Mouse (Mus musculus): Measurements from ENCODE around the gene Wdr62. TPM values are rescaled to one million over a fixed set of nuclear protein-coding genes. Genes with fewer than 3 reads are reported as not detected.
"Not testable (repeated sequence)": the region's sequence is repeated elsewhere in the genome, so short reads cannot be mapped to it uniquely, and the experiment has no call there.

The Wdr62 gene
- polyA plus RNA-seq, 1 experiment from 2014 or later = 5.2 TPM

DNA sequence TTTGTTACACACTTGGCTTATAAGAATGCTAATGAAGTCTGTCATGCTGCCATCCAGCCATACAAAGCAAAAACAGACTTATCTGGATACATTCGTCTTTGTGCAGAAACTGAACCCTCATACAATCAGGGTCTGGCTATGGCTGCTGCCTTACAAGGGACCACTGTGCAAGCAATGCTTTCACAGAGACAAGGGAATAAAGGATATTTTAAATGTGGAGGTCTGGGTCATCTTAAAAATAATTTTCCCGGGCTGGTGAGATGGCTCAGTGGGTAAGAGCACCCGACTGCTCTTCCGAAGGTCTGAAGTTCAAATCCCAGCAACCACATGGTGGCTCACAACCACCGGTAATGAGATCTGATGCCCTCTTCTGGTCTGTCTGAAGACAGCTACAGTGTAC is 73.9 kb downstream of the Wdr62 start:
- not testable (repeated sequence) for H3K9me3 ChIP-seq (replicated peaks; ENCODE audit: control insufficient read depth, low read length); H3K9ac ChIP-seq (replicated peaks; ENCODE audit: low read length); H3K36me3 ChIP-seq (replicated peaks; ENCODE audit: control insufficient read depth, insufficient read depth, low read depth, low read length); H3K27me3 ChIP-seq (ENCODE audit: control insufficient read depth, insufficient read depth, low read length); ATAC-seq (replicated peaks; ENCODE audit: insufficient number of reproducible peaks, low FRiP score, low TSS enrichment, low read depth); H3K27ac ChIP-seq (replicated peaks; ENCODE audit: low read depth, low read length); H3K4me3 ChIP-seq (ENCODE audit: low read depth, low read length); DNase-seq (ENCODE audit: low spot score); H3K4me1 ChIP-seq (ENCODE audit: control insufficient read depth, insufficient read depth, low read length); H3K4me2 ChIP-seq (ENCODE audit: low read depth, low read length)
- 58% methylated on average over 5 of the region's 5 CpGs for WGBS

DNA sequence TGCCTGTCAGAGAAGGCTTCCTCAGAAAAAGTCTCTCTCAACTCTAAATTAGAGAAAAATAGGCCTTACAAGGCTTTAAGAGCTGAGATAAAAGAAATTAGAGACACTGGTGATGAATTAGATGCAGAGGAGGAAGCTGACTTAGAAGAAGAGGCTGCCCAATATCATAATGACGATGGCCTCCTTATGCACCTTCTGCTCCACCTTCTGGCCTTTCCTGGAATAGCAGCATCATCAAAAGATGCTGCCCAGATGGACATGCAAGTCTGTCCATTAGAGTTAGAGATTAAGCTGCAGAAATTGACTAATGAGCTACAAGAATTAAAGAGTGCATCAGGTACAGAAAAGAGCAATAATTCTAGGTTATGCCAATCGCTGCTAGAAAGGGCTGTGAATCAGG is 74.8 kb downstream of the Wdr62 start:
- WGBS = 6% methylated on average over 2 of the region's 2 CpGs
- Histone ChIP-seq H3K27me3 (ENCODE audit: control insufficient read depth, insufficient read depth, low read length) (no peaks in the 10 kb centered on the region), H3K9ac (replicated peaks; ENCODE audit: low read length) (no peak overlapping the region), H3K4me3 (ENCODE audit: low read depth, low read length) (no peak overlapping the region), H3K4me2 (ENCODE audit: low read depth, low read length) (no peak overlapping the region), H3K36me3 (replicated peaks; ENCODE audit: control insufficient read depth, insufficient read depth, low read depth, low read length) (no peaks in the 10 kb centered on the region), H3K27ac (replicated peaks; ENCODE audit: low read depth, low read length) (no peak overlapping the region), H3K9me3 (replicated peaks; ENCODE audit: control insufficient read depth, low read length) (no peaks in the 10 kb centered on the region), H3K4me1 (ENCODE audit: control insufficient read depth, insufficient read depth, low read length) (no peaks in the 10 kb centered on the region)
- DNase-seq (ENCODE audit: low spot score) = peak; percentile 70
- no peak for ATAC-seq (replicated peaks; ENCODE audit: insufficient number of reproducible peaks, low FRiP score, low TSS enrichment, low read depth)

DNA sequence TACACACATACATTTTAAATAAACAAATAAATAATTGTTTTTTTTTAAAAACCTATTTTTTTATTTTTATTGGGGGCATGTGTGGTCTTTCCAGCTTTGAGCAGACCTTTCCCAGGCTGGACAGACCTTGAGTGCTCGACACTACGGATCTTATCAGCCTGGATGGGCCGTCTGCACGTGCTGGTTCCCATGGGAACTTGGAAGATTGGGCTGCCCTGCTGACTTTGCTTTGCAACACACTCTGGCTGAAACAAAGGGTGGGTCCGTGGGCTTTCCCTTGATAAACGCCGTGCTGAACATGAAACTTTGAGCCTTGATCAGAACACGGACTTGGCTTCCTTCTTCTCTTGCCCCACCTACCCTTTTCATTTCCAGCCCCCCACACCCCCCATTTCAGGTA is 75.8 kb downstream of the Wdr62 start:
- Histone ChIP-seq H3K9me3 (replicated peaks; ENCODE audit: control insufficient read depth, low read length) (no peaks in the 10 kb centered on the region), H3K4me1 (ENCODE audit: control insufficient read depth, insufficient read depth, low read length) (no peaks in the 10 kb centered on the region), H3K27me3 (ENCODE audit: control insufficient read depth, insufficient read depth, low read length) (no peaks in the 10 kb centered on the region), H3K9ac (replicated peaks; ENCODE audit: low read length) (no peak overlapping the region), H3K27ac (replicated peaks; ENCODE audit: low read depth, low read length) (no peak overlapping the region), H3K4me3 (ENCODE audit: low read depth, low read length) (no peak overlapping the region), H3K4me2 (ENCODE audit: low read depth, low read length) (no peak overlapping the region), H3K36me3 (replicated peaks; ENCODE audit: control insufficient read depth, insufficient read depth, low read depth, low read length) (no peaks in the 10 kb centered on the region)
- DNase-seq (ENCODE audit: low spot score) (no peak), ATAC-seq (replicated peaks; ENCODE audit: insufficient number of reproducible peaks, low FRiP score, low TSS enrichment, low read depth) (no peak)
- 55% methylated on average over 8 of the region's 8 CpGs for WGBS

DNA sequence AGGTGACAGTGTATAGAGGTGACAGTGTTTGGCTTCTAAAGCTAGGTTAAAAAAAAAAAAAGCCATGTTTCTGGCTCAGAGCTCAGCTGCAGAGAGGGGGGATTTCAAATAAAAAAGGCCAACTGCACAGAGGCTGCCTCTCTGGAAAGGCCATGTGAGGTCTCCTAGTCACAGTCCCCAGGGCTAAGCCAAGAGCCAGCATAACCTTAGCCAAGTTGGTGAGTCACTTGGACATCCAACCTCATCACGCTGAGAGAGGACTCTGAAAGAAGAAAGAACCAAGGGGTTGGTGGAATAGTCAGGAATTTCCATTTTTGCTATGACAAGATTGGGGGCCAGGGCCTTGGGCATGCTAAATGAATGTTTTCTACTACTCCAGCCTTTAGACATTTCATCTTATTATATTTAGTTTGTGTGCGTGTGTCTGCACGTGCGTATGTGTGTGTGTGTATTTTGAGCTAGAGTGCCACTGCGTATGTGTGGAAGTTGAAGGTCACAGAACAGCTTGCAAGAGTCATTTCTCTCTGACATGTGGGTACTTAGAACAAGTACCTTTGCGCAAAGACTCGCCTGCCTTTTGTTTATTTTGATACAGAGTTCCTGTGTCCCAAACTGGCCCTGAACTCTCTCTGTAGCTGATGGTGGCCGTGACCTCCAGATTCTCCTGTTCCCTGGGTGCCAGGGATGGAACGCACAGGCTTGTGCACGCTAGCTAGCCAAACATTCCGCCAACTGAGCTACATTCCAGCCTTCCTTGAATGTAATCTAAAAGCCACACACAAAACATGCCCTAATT is 77.1 kb downstream of the Wdr62 start:
- H3K4me1 ChIP-seq (ENCODE audit: control insufficient read depth, insufficient read depth, low read length) = no peaks in the 10 kb centered on the region
- H3K9ac ChIP-seq (replicated peaks; ENCODE audit: low read length) = no peak overlapping the region
- WGBS = 70% methylated on average over 11 of the region's 11 CpGs
- DNase-seq (ENCODE audit: low spot score) (no peak), ATAC-seq (replicated peaks; ENCODE audit: insufficient number of reproducible peaks, low FRiP score, low TSS enrichment, low read depth) (no peak)
- no peaks in the 10 kb centered on the region for H3K36me3 ChIP-seq (replicated peaks; ENCODE audit: control insufficient read depth, insufficient read depth, low read depth, low read length)
- H3K27me3 ChIP-seq (ENCODE audit: control insufficient read depth, insufficient read depth, low read length) = no peaks in the 10 kb centered on the region
- H3K4me3 ChIP-seq (ENCODE audit: low read depth, low read length) = no peak overlapping the region
- H3K9me3 ChIP-seq (replicated peaks; ENCODE audit: control insufficient read depth, low read length) = no peaks in the 10 kb centered on the region
- H3K4me2 ChIP-seq (ENCODE audit: low read depth, low read length) = no peak overlapping the region
- H3K27ac ChIP-seq (replicated peaks; ENCODE audit: low read depth, low read length) = no peak overlapping the region

DNA sequence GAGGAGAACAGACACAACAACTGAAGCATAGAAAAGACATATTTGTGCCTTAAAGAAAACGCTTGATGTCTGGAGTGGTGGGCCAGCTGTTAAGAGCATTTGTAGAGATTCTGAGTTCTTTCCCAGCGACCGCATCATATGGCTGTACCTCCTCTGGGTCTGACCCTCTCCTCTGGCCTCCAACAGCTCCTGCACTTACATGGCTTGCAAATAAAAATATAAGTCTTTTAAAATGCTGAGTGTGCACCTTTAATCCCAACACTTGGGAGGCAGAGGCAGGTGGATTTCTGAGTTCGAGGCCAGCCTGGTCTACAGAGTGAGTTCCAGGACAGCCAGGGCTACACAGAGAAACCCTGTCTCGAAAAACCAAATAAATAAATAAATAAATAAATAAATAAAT is 79.6 kb downstream of the Wdr62 start:
- H3K4me1 ChIP-seq (ENCODE audit: control insufficient read depth, insufficient read depth, low read length); H3K9ac ChIP-seq (replicated peaks; ENCODE audit: low read length); H3K4me2 ChIP-seq (ENCODE audit: low read depth, low read length); H3K36me3 ChIP-seq (replicated peaks; ENCODE audit: control insufficient read depth, insufficient read depth, low read depth, low read length); H3K27ac ChIP-seq (replicated peaks; ENCODE audit: low read depth, low read length); H3K4me3 ChIP-seq (ENCODE audit: low read depth, low read length); H3K27me3 ChIP-seq (ENCODE audit: control insufficient read depth, insufficient read depth, low read length); H3K9me3 ChIP-seq (replicated peaks; ENCODE audit: control insufficient read depth, low read length); ATAC-seq (replicated peaks; ENCODE audit: insufficient number of reproducible peaks, low FRiP score, low TSS enrichment, low read depth); DNase-seq (ENCODE audit: low spot score): not testable (repeated sequence)
- WGBS = 85% methylated on average over 5 of the region's 5 CpGs

DNA sequence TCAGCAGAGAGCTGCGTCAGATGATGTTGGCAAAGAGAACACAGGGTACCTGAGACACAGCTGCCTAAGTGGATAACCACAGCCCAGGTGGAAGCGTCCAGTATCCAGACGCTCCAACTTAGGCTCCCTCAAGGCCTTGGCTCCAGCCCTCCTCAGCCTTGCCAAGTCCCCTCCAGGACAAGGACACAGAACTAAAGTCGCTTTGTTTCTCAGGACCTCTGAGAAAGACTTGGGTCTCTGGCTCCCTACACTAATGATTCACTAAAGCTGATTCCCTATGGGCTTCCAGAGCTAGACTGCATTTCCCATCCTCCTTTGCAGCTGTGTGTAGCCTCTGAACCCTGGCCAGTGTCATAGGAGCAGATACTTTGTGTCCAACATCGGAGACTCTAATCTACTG is 80.0 kb downstream of the Wdr62 start:
- Histone ChIP-seq H3K4me1 (ENCODE audit: control insufficient read depth, insufficient read depth, low read length) (no peaks in the 10 kb centered on the region), H3K27me3 (ENCODE audit: control insufficient read depth, insufficient read depth, low read length) (no peaks in the 10 kb centered on the region), H3K27ac (replicated peaks; ENCODE audit: low read depth, low read length) (no peak overlapping the region), H3K4me2 (ENCODE audit: low read depth, low read length) (no peak overlapping the region), H3K4me3 (ENCODE audit: low read depth, low read length) (no peak overlapping the region), H3K9me3 (replicated peaks; ENCODE audit: control insufficient read depth, low read length) (no peaks in the 10 kb centered on the region), H3K9ac (replicated peaks; ENCODE audit: low read length) (no peak overlapping the region), H3K36me3 (replicated peaks; ENCODE audit: control insufficient read depth, insufficient read depth, low read depth, low read length) (no peaks in the 10 kb centered on the region)
- no peak for ATAC-seq (replicated peaks; ENCODE audit: insufficient number of reproducible peaks, low FRiP score, low TSS enrichment, low read depth)
- 72% methylated on average over 5 of the region's 5 CpGs for WGBS
- no peak for DNase-seq (ENCODE audit: low spot score)

DNA sequence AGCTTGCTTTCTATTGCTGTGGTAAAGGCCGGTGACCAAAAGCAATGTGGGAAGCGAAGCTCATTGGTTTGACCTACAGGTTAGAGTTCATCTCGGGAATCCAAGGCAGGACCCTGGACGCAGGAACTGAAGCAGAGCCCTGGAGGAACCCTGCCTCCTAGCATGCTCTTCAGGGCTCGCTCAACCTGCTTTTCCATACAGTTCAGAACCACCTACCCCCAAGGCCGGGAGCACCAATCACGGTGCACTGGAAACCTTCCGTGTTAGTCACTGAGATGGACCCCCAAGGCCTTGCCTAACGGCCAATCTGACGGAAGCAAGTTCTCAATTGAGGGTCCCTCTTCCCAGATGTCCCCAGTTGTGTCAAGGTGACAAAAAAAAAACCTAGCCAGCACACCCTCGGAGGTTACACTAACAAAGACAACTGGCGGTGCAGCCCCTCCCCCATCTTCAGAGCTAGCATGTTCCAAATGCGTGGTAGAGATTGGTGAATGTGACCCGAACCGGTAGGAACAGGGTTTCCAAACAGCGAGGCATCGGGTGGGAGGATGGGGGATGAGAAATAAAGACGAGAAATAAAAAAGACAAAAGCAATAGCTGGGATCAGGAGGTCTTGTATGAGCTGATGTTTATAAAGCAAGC is 80.6 kb downstream of the Wdr62 start:
- H3K4me3 ChIP-seq (ENCODE audit: low read depth, low read length) = no peak overlapping the region
- H3K27me3 ChIP-seq (ENCODE audit: control insufficient read depth, insufficient read depth, low read length) = no peaks in the 10 kb centered on the region
- H3K9me3 ChIP-seq (replicated peaks; ENCODE audit: control insufficient read depth, low read length) = no peaks in the 10 kb centered on the region
- 78% methylated on average over 18 of the region's 18 CpGs for WGBS
- no peak overlapping the region for H3K27ac ChIP-seq (replicated peaks; ENCODE audit: low read depth, low read length)
- H3K4me2 ChIP-seq (ENCODE audit: low read depth, low read length) = no peak overlapping the region
- H3K36me3 ChIP-seq (replicated peaks; ENCODE audit: control insufficient read depth, insufficient read depth, low read depth, low read length) = no peaks in the 10 kb centered on the region
- no peak overlapping the region for H3K9ac ChIP-seq (replicated peaks; ENCODE audit: low read length)
- no peak for DNase-seq (ENCODE audit: low spot score)
- ATAC-seq (replicated peaks; ENCODE audit: insufficient number of reproducible peaks, low FRiP score, low TSS enrichment, low read depth) = no peak
- no peaks in the 10 kb centered on the region for H3K4me1 ChIP-seq (ENCODE audit: control insufficient read depth, insufficient read depth, low read length)

DNA sequence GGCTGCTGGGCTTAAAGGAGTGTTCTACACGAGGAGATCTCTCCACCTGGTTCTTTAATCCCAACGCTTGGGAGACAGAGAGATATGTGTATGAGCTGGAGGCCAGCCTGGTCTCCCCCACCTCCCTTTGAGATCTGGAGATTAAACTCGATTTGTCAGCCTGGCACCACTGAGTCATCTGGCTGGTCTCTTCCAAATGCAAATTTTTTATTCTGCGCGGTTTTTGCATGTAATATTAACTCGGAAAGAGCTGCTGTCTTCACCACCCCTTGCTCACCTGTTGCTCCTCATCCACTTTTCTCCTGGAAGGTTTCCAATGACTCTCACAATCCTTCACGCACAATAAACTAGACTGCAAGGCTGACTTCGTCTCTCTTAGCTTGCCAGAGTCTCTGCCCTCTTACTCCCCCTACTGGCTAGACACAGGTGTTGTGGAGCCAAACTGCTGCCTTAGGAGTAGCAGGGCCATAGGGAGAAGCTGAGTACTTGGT is 81.7 kb downstream of the Wdr62 start, which contains the start of gene Capns1:
Capns1 (minus strand) TSS at position 331 of the 491 bp plus-strand sequence.
- DNase-seq (ENCODE audit: low spot score) (peak; percentile 92), ATAC-seq (replicated peaks; ENCODE audit: insufficient number of reproducible peaks, low FRiP score, low TSS enrichment, low read depth) (no peak)
- H3K27me3 ChIP-seq (ENCODE audit: control insufficient read depth, insufficient read depth, low read length) = no peaks in the 10 kb centered on the region
- no peaks in the 10 kb centered on the region for H3K36me3 ChIP-seq (replicated peaks; ENCODE audit: control insufficient read depth, insufficient read depth, low read depth, low read length)
- H3K9me3 ChIP-seq (replicated peaks; ENCODE audit: control insufficient read depth, low read length) = no peaks in the 10 kb centered on the region
- no peak within 1 kb of the TSS for H3K27ac ChIP-seq (replicated peaks; ENCODE audit: low read depth, low read length)
- H3K4me1 ChIP-seq (ENCODE audit: control insufficient read depth, insufficient read depth, low read length) = no peaks in the 10 kb centered on the region; the same call in 1 of the 2 replicates
- 6% methylated on average over 8 of the region's 8 CpGs for WGBS
- no peak within 1 kb of the TSS for H3K4me3 ChIP-seq (ENCODE audit: low read depth, low read length)
- no peak within 1 kb of the TSS for H3K4me2 ChIP-seq (ENCODE audit: low read depth, low read length)
- H3K9ac ChIP-seq (replicated peaks; ENCODE audit: low read length) = no peak within 1 kb of the TSS
